Mouse (Mus musculus): Measurements from ENCODE around the gene Mettl22.
A peak's percentile ranks its signal among the peaks of the same experiment; 100 is the strongest.

The Mettl22 gene

GRCm38 (mm10) chr16:8512830-8513229 is 42.2 kb downstream of the Mettl22 start:
- DNase-seq (ENCODE audit: low spot score): no peak

DNA sequence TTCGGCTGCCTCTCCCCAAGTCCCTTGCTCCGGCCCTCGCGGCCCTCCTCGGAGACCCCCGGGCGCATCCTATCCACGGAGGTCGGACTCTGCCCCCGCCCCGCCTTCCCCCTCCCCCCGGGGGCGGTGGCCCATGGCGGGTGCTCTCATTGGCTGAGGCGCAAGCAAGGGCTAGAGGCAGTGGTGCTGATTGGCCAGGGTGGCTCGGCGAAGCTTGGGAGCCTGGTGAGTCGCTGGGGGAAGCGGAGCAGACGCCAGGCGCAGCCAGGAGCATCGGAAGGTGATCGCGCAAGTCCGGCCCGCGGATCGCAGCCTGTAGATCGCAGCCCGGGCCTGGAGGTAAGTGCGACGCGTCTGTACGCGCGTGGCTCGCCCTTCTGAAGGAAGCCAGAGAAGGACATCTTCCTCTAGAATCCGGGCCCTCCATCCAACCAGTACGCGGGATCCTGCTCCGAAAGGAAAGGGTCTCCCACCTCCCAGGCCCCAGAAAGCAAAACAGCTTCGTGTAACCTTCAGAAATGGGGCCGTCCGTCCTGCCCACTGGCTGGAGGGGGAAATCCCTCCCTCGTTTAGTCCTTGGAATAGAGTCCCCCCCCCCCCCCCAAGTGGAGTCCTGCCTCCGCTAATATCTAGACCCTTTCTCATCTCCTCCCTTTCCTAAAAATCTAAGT is 42.8 kb downstream of the Mettl22 start, which contains the start of gene Abat:
Abat (plus strand) TSS at position 194 of the 671 bp plus-strand sequence.
- DNase-seq (ENCODE audit: low spot score): peak; percentile 93

GRCm38 (mm10) chr16:8514180-8514579 is 43.6 kb downstream of the Mettl22 start:
- DNase-seq (ENCODE audit: low spot score): peak; percentile 22

GRCm38 (mm10) chr16:8520525-8520924 is 49.9 kb downstream of the Mettl22 start:
- DNase-seq (ENCODE audit: low spot score): no peak

DNA sequence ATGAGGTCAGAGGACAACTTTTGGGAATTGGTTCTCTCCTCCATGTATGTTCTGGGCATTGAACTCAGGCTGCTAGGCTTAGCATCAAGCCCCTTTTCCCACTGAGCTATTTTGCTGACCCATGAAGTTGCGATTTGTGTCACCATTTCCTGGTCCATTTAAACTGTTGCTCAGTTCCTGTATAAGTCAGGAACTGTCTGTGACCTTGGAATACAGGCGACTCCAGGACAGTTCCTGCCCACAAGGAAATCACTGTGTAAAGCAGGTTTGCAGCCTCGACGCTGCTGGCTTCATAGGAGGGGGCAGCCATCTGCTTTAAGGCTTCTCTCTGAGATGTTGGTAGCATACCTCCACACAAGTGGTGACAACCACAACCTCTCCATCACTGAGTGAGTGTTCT is 50.7 kb downstream of the Mettl22 start:
- no peak for DNase-seq (ENCODE audit: low spot score)

DNA sequence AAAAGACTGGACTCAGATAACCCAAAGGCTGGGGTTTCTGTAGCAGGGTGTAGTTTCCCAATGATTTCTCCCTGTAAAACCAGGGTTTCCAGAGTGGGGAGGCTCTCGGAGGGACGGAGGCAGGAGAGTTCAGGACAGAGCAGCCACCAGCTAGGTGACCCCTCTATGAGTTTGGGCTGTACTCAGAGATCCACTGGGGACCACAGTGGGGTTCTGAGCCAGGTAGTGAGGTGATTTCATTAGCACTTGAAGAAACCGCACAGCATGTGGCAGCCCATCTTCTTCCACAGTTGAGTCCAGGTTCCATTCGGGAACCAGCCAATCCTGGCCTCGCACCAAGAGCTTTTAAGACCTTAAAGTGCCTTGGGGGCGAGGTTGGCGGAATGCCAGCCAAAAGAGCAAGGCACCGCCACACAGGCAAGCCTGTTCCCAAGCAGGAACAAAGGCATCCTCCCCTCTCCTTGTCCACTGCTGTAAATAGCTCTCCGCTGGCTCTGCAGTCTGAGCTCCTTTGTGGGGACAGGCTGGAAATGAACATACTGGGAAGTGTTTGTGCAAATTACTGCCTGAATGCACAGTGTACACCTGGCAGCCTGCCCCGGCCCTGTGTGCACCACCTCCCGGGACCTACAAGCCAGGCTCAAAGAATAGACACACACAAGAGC is 53.0 kb downstream of the Mettl22 start:
- peak; percentile 37 for DNase-seq (ENCODE audit: low spot score)

- no peak for DNase-seq (ENCODE audit: low spot score)
Measured at GRCm38 (mm10) chr16:8524163-8524847, 53.7 kb downstream of the Mettl22 start.

GRCm38 (mm10) chr16:8525293-8525692 is 54.7 kb downstream of the Mettl22 start:
- no peak for DNase-seq (ENCODE audit: low spot score)

- no peak for DNase-seq (ENCODE audit: low spot score)
Measured at GRCm38 (mm10) chr16:8525877-8526276, 55.3 kb downstream of the Mettl22 start.

DNA sequence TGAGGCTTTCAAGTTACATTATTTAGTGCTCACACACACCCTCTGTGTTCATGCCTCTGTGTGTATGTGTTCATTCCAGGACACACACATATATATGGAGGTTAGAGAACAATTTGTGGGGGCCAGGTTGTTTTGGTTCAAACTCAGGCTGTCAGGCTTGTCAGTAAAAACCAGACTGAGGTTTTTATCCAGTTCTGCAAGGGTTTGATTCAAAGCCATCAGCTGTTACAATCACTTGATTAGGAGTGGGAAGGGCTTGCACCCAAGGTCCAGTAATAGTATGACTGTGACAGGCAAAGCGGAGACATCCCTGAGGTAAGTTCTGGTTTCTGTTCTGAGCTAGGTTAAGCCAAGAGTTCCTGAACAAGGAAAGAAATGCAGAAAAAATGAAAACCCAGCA is 58.8 kb downstream of the Mettl22 start:
- DNase-seq (ENCODE audit: low spot score): no peak

DNA sequence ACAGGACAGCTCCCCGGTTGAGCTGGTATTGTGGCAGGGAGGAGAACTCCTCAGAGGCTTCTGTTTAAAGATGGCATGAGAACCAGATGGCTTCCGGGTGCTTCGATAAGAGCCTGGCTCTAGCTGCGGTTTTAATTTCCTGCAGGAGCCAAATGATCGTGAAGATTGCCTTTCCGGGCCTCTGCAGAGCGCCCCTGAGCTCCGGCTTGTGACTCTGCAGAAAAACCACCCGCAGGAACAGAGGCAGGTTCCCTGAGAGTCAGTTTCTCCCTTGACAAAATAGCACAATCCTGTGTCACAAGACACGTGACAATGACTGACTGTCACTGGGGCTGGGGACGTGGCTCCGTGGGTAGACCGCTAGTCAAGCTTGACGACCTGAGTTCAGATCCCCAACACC is 59.4 kb downstream of the Mettl22 start:
- DNase-seq (ENCODE audit: low spot score): no peak

GRCm38 (mm10) chr16:8532461-8532860 is 61.9 kb downstream of the Mettl22 start:
- DNase-seq (ENCODE audit: low spot score): no peak

DNA sequence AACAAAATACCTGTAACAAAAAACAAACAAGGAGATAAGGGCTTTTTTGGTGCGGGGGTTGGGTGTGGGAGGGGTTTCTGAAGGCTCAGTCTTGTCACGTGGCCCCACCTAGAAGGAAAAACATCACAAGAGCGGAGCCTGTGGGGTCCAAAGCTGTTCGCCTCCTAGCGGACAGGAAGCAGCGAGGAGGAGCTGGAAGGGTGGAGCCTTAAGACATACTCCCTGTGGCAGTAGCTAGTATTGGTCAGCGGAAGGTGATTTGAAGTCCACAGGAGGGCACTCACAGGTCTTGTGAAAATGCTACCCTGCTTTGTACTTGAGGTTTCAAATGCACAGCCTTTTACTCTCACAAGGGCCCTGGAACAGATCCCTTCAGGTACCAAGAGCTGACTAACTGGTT is 62.3 kb downstream of the Mettl22 start:
- DNase-seq (ENCODE audit: low spot score): no peak

- DNase-seq (ENCODE audit: low spot score): no peak
Measured at GRCm38 (mm10) chr16:8533477-8533876, 62.9 kb downstream of the Mettl22 start.

DNA sequence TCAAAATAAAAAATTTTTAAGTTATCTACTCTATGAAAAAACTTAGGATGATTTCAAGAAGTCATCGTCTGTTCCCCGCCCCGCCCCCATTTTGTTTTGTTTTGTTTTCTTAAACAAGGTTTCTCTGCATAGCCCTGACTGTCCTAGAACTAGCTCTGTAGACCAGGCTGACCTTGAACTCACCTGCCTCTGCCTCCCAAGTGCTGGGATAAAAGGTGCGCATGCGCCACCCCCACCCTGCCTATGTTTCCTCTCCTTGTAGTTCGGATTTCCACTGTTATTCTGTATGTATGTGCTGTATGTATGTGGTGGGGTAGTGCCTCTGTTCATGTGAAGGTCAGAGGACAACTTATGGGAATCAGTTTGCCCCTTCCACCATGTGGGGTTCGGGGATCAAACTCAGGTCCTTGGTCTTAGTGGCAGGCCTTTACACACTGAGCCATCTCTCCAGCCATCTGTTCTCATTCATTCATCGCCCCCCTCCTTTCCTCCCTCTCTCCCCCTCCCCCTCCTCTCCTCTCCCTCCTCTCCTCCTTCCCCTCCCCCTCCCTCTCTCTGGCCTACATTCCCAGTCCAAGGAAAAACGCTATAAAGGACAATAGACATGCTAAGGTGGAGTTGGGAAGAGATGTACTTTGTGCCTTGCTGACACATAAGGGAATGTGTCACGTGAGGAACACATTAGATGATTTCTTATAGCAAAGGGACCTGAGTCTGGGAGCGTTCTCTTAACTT is 64.0 kb downstream of the Mettl22 start:
- no peak for DNase-seq (ENCODE audit: low spot score)

DNA sequence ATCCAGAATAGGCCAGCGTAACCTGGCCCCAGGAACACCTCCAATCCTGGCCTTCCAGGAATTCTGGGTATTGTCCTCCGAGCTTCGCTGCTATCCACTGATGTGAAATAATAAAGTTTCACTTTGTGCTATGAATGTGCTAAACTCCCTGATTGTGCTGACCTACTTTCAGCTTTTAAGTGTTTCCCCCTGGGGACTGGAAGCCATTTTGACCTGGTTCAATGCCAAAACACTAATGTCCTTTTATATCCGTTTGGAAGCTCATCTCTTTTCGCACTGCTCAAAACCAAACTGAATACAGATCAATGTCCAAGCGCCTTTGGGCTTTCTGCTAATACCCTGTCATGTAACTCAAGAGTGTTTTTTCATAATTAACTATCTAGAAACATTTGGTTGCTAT is 64.8 kb downstream of the Mettl22 start:
- DNase-seq (ENCODE audit: low spot score): no peak

- DNase-seq (ENCODE audit: low spot score): peak; percentile 71
Measured at GRCm38 (mm10) chr16:8539150-8539865, 68.7 kb downstream of the Mettl22 start.

All from layer of hippocampus, adult 11-12 months (tissue).